ENCODE assay signal across 20 mouse cellular contexts in genomic region chr1:120600149-120600445, GRCm38 (mm10). TPM values are rescaled to one million over a fixed set of nuclear protein-coding genes. Genes with fewer than 3 reads are reported as not detected.
DNase-seq lines count a peak whose midpoint lies in the region; ATAC-seq and TF ChIP-seq lines count a peak whose summit lies in the region.
"Had no signal": no experiment of that assay in that cellular context is flagged by ENCODE, and none has a peak within 500 bp of the region (broad histone marks: within the 10 kb centered on the region; RNA-seq: fewer than 3 reads in every experiment).

No protein-coding gene starts in this region.

- no peak overlapping the region for H3K4me2 ChIP-seq in forebrain, postnatal 0 days (ENCODE audit: low read depth)
- no peak overlapping the region for H3K4me2 ChIP-seq in forebrain, embryonic 14.5 days (ENCODE audit: low read length)
- peak overlapping the region; percentile 20; the same call in 1 of the 2 replicates for H3K4me2 ChIP-seq in hindbrain, embryonic 11.5 days (replicated peaks; ENCODE audit: low read depth, low read length)
- no peak overlapping the region for H3K4me2 ChIP-seq in limb, embryonic 14.5 days (replicated peaks; ENCODE audit: low read depth, low read length, severe bottlenecking)
- H3K4me2 ChIP-seq in neural tube, embryonic 13.5 days: peak overlapping the region; percentile 7; the same call in 1 of the 2 replicates
- H3K4me2 ChIP-seq: lung, embryonic 15.5 days had no signal

- 0 out of 2 replicates have a peak, but pooled peaks cover 2% of the 10 kb centered on the region for H3K4me1 ChIP-seq in forebrain, postnatal 0 days (ENCODE audit: insufficient read depth)
- H3K4me1 ChIP-seq in forebrain, embryonic 14.5 days (ENCODE audit: control insufficient read depth, insufficient read depth, low read length): peaks cover 10% of the 10 kb centered on the region
- no peaks in the 10 kb centered on the region; the same call in 1 of the 2 replicates for H3K4me1 ChIP-seq in hindbrain, embryonic 11.5 days (replicated peaks; ENCODE audit: control insufficient read depth, insufficient read depth, low read length)
- H3K4me1 ChIP-seq in limb, embryonic 14.5 days (ENCODE audit: control insufficient read depth, insufficient read depth, low read length): peaks cover 12% of the 10 kb centered on the region; the same call in 1 of the 2 replicates
- H3K4me1 ChIP-seq in neural tube, embryonic 13.5 days (replicated peaks): peaks cover 21% of the 10 kb centered on the region
- H3K4me1 ChIP-seq in kidney, adult 2 months (ENCODE audit: control insufficient read depth, insufficient read depth, low read length): no peaks in the 10 kb centered on the region

- no peak for TF ChIP-seq POLR2A in limb, embryonic 14.5 days (IDR thresholded peaks at IDR 0.05; ENCODE audit: borderline replicate concordance, extremely low read depth, insufficient read depth, insufficient read length)
- TF ChIP-seq POLR2A in kidney, adult 2 months (IDR thresholded peaks at IDR 0.05; ENCODE audit: low read depth, low read length): no peak

- H3K9me3 ChIP-seq in forebrain, postnatal 0 days (ENCODE audit: low read length): no peaks in the 10 kb centered on the region
- no peaks in the 10 kb centered on the region for H3K9me3 ChIP-seq in forebrain, embryonic 14.5 days (replicated peaks; ENCODE audit: control insufficient read depth, low read length)
- H3K9me3 ChIP-seq in hindbrain, embryonic 11.5 days (ENCODE audit: control insufficient read depth, low read length): no peaks in the 10 kb centered on the region
- no peaks in the 10 kb centered on the region for H3K9me3 ChIP-seq in limb, embryonic 14.5 days (ENCODE audit: control insufficient read depth, low read length)
- H3K9me3 ChIP-seq in neural tube, embryonic 13.5 days: no peaks in the 10 kb centered on the region
- H3K9me3 ChIP-seq: heart, embryonic 10.5 days; lung, embryonic 15.5 days had no signal

- 1% methylated on average over 25 of the region's 25 CpGs for WGBS in forebrain, postnatal 0 days
- WGBS in forebrain, embryonic 14.5 days: under 1% methylated on average over 25 of the region's 25 CpGs
- WGBS in hindbrain, embryonic 11.5 days: under 1% methylated on average over 25 of the region's 25 CpGs
- WGBS in limb, embryonic 14.5 days: 5% methylated on average over 25 of the region's 25 CpGs
- WGBS in neural tube, embryonic 13.5 days: under 1% methylated on average over 25 of the region's 25 CpGs
- WGBS in kidney, adult 2 months: 4% methylated on average over 25 of the region's 25 CpGs

- no peak overlapping the region for H3K9ac ChIP-seq in forebrain, postnatal 0 days
- H3K9ac ChIP-seq in forebrain, embryonic 14.5 days (ENCODE audit: low read length): no peak overlapping the region
- H3K9ac ChIP-seq in hindbrain, embryonic 11.5 days (ENCODE audit: low read depth, low read length): no peak overlapping the region
- no peak overlapping the region for H3K9ac ChIP-seq in limb, embryonic 14.5 days (ENCODE audit: low read depth, low read length, severe bottlenecking)
- no peak overlapping the region for H3K9ac ChIP-seq in neural tube, embryonic 13.5 days
- H3K9ac ChIP-seq: lung, embryonic 15.5 days had no signal

- no peaks in the 10 kb centered on the region for H3K36me3 ChIP-seq in forebrain, postnatal 0 days (ENCODE audit: insufficient read depth)
- no peaks in the 10 kb centered on the region for H3K36me3 ChIP-seq in forebrain, embryonic 14.5 days (ENCODE audit: control insufficient read depth, insufficient read depth, low read length)
- no peaks in the 10 kb centered on the region for H3K36me3 ChIP-seq in hindbrain, embryonic 11.5 days (ENCODE audit: control insufficient read depth, insufficient read depth, low read length)
- no peaks in the 10 kb centered on the region for H3K36me3 ChIP-seq in limb, embryonic 14.5 days (ENCODE audit: control insufficient read depth, insufficient read depth, low read length)
- H3K36me3 ChIP-seq in neural tube, embryonic 13.5 days: no peaks in the 10 kb centered on the region
- H3K36me3 ChIP-seq in kidney, adult 2 months (ENCODE audit: control insufficient read depth, insufficient read depth, low read length): no peaks in the 10 kb centered on the region
- H3K36me3 ChIP-seq: heart, embryonic 10.5 days; lung, embryonic 15.5 days had no signal

- peak; percentile 33 for DNase-seq in forebrain, postnatal 0 days
- no peak for DNase-seq in forebrain, embryonic 14.5 days (ENCODE audit: low spot score)
- DNase-seq in hindbrain, embryonic 11.5 days (ENCODE audit: low spot score): no peak
- no peak for DNase-seq in limb, embryonic 14.5 days (ENCODE audit: low spot score)
- DNase-seq in kidney, adult 2 months: no peak
- DNase-seq in left cerebral cortex, postnatal 36 days (ENCODE audit: low spot score in 2 of 2): no peak
- DNase-seq in left cerebral cortex, adult 9 months (ENCODE audit: low spot score in 2 of 2): no peak
- DNase-seq: cerebellum, postnatal 25 days; gastrocnemius, postnatal 10 days; heart, postnatal 36 days; layer of hippocampus, adult 9-11 months; liver had no signal

- no peak overlapping the region for H3K4me3 ChIP-seq in forebrain, postnatal 0 days (ENCODE audit: low read depth, low read length)
- H3K4me3 ChIP-seq in forebrain, embryonic 14.5 days (ENCODE audit: low read depth, low read length): no peak overlapping the region
- H3K4me3 ChIP-seq in hindbrain, embryonic 11.5 days (ENCODE audit: low read depth, low read length): no peak overlapping the region
- 0 out of 2 replicates have a peak overlapping the region, but pooled peaks have one; percentile 4 for H3K4me3 ChIP-seq in limb, embryonic 14.5 days (replicated peaks; ENCODE audit: low read length)
- H3K4me3 ChIP-seq in neural tube, embryonic 13.5 days: no peak overlapping the region
- H3K4me3 ChIP-seq in kidney, adult 2 months (ENCODE audit: insufficient read depth, low read depth, low read length): no peak overlapping the region
- H3K4me3 ChIP-seq: heart, embryonic 10.5 days; lung, embryonic 15.5 days had no signal

- H3K27me3 ChIP-seq in forebrain, postnatal 0 days (ENCODE audit: insufficient read depth, low read length): peaks cover 72% of the 10 kb centered on the region
- H3K27me3 ChIP-seq in forebrain, embryonic 14.5 days (replicated peaks; ENCODE audit: control insufficient read depth, insufficient read depth, low read length): peaks cover 82% of the 10 kb centered on the region
- peaks cover 82% of the 10 kb centered on the region for H3K27me3 ChIP-seq in hindbrain, embryonic 11.5 days (ENCODE audit: control insufficient read depth, insufficient read depth, low read length)
- peaks cover 92% of the 10 kb centered on the region for H3K27me3 ChIP-seq in limb, embryonic 14.5 days (ENCODE audit: control insufficient read depth, insufficient read depth, low read length)
- peaks cover 98% of the 10 kb centered on the region for H3K27me3 ChIP-seq in neural tube, embryonic 13.5 days
- peaks cover 13% of the 10 kb centered on the region for H3K27me3 ChIP-seq in kidney, adult 2 months (replicated peaks; ENCODE audit: control insufficient read depth, insufficient read depth, low read length)

- intact Hi-C loops in left cerebral cortex, postnatal 36 days (cut with DNase I): loop anchor here (5.0 kb wide), 1 partner anchor 727 kb away; no protein-coding TSS in a partner anchor

- H3K27ac ChIP-seq in forebrain, postnatal 0 days (ENCODE audit: low read depth, low read length): no peak overlapping the region
- H3K27ac ChIP-seq in forebrain, embryonic 14.5 days (ENCODE audit: low read depth, low read length): no peak overlapping the region
- no peak overlapping the region for H3K27ac ChIP-seq in hindbrain, embryonic 11.5 days (ENCODE audit: low read depth, low read length)
- H3K27ac ChIP-seq in limb, embryonic 14.5 days (replicated peaks; ENCODE audit: low read depth, low read length): no peak overlapping the region
- H3K27ac ChIP-seq in neural tube, embryonic 13.5 days (replicated peaks): no peak overlapping the region
- no peak overlapping the region for H3K27ac ChIP-seq in kidney, adult 2 months (ENCODE audit: insufficient read depth, low read depth, low read length)
- H3K27ac ChIP-seq: heart, embryonic 10.5 days; lung, embryonic 15.5 days had no signal

- no peak for ATAC-seq in forebrain, postnatal 0 days
- no peak for ATAC-seq in forebrain, embryonic 14.5 days
- no peak for ATAC-seq in hindbrain, embryonic 11.5 days (ENCODE audit: low FRiP score)
- no peak for ATAC-seq in limb, embryonic 14.5 days (ENCODE audit: low FRiP score, low read depth)
- peak; percentile 46; the same call in 1 of the 2 replicates for ATAC-seq in neural tube, embryonic 13.5 days (ENCODE audit: low read depth)

- no peak for TF ChIP-seq CTCF in forebrain, postnatal 0 days (IDR thresholded peaks at IDR 0.05; ENCODE audit: low read depth)
- TF ChIP-seq CTCF in kidney, adult 2 months (conservative IDR thresholded peaks at IDR 0.05; ENCODE audit: insufficient read depth, insufficient read length, low read depth, low read length): no peak

RNA-seq across cellular contexts. Expression of gene En1, which starts 2.1 kb away (rescaled TPM):
- total RNA-seq in forebrain, postnatal 0 days (2014; rRNA removed): 0.29 and 0.92 TPM in 2 replicates
- polyA plus RNA-seq in forebrain, postnatal 0 days (2015; fragmentation: Nextera tagmentation; extraction: Ambion mirVana): 0.05 and 0.18 TPM in 2 replicates
- not detected in 2 replicates for polyA plus RNA-seq in forebrain, embryonic 14.5 days (2014; fragmentation: Nextera tagmentation; extraction: Ambion mirVana)
- 5.2 and 6.9 TPM in 2 replicates for polyA plus RNA-seq in hindbrain, embryonic 11.5 days (2014; fragmentation: Nextera tagmentation; extraction: Ambion mirVana)
- 5.8 and 6.4 TPM in 2 replicates for polyA plus RNA-seq in limb, embryonic 14.5 days (2012; rRNA removed)
- 3.9 and 5.2 TPM in 2 replicates for polyA plus RNA-seq in limb, embryonic 14.5 days (2014; fragmentation: Nextera tagmentation; extraction: Ambion mirVana)
- 1.4 and 1.6 TPM in 2 replicates for polyA plus RNA-seq in neural tube, embryonic 13.5 days (2015; fragmentation: Nextera tagmentation; extraction: Ambion mirVana)
- polyA plus RNA-seq in kidney, adult 2 months (2012; rRNA removed): 0.08 TPM in 1 of 2 replicates, not detected in the other
- total RNA-seq in left cerebral cortex, postnatal 36 days (2021): not detected
- total RNA-seq: heart, postnatal 36 days; MEL; monocyte, adult 5-6 weeks had no signal
- polyA plus RNA-seq: kidney, embryonic 14.5 days; lung, embryonic 15.5 days; spleen, adult 2 months; urinary bladder, adult 2 months had no signal

Comparison
In these comparisons a context has a peak if more than half of its experiments do, and no peak if none do; other contexts are left out.
1. H3K4me2 ChIP-seq: peak in hindbrain, embryonic 11.5 days (single experiment) and neural tube, embryonic 13.5 days (single experiment); none in forebrain, postnatal 0 days (single experiment), forebrain, embryonic 14.5 days (single experiment) and limb, embryonic 14.5 days (single experiment).